Mouse (Mus musculus): ENCODE results near the gene Zfp866. TPM values are rescaled to one million over a fixed set of nuclear protein-coding genes. Genes with fewer than 3 reads are reported as not detected.
A peak's percentile ranks its signal among the peaks of the same experiment; 100 is the strongest.

The Zfp866 gene
- polyA plus RNA-seq, 1 experiment, result 0.07 TPM

DNA sequence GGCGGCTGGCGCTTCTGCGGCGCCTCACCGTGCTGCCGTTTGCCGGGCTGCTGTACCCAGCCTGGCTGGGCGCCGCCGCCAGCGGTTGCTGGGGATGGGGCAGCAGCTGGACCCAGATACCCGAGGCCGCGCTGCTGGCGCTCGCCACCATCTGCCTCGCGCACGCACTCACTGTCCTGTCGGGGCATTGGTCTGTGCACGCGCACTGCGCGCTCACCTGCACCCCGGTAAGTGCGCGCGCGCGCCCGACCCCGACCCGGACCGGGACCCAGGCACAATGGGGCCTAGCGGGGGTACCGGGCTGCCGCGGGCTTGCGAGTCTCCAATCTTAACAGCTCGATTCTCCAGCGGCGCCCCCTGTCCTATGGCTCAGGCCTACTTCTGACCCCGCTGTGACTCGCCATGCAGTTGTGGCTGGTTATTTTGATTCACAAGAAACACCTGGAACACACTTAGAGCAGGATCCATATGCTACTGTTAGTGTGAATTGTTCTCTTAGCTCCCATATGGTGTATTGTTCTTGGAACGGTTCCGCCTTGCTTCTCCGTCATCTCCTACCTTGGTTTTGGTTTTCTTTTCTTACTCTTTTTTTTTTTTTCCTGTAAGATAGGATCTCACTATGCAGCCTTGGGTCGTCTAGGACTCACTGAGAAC is 564 bp upstream of the Zfp866 start:
- H3K27me3 ChIP-seq (ENCODE audit: control insufficient read depth), result no peaks in the 10 kb centered on the region
- no peak for TF ChIP-seq GATA1 (IDR thresholded peaks at IDR 0.05; ENCODE audit: low read length)
- TF ChIP-seq TAL1 (IDR thresholded peaks at IDR 0.05; ENCODE audit: low read length), result no peak
- H3K4me3 ChIP-seq (replicated peaks), result peak overlapping the region; percentile 100
- peaks cover 44% of the 10 kb centered on the region for H3K36me3 ChIP-seq (ENCODE audit: control insufficient read depth)
- H3K9me3 ChIP-seq (ENCODE audit: control insufficient read depth, low read length), result no peaks in the 10 kb centered on the region
- peaks cover 40% of the 10 kb centered on the region for H3K4me1 ChIP-seq (ENCODE audit: control insufficient read depth)

DNA sequence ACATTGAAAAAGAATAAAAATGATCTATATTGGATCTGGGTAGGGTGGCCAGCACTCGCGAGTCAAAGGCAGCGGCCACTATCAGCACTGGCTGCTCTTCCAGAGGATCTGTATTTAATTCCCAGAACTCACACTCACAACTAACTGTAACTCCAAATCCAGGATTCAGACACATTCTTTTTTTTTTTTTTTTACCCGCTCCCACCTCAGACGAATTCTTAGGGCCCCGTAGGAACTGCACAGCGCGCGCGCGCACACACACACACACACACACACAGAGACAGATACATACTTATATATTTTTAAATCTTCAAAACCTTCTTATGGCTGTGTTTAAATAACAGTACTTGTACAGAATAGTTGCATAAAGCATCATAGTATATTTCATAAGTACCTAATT is 614 bp downstream of the Zfp866 start:
- TF ChIP-seq TAL1 (IDR thresholded peaks at IDR 0.05; ENCODE audit: low read length) (no peak), GATA1 (IDR thresholded peaks at IDR 0.05; ENCODE audit: low read length) (no peak)
- peaks cover 33% of the 10 kb centered on the region for H3K36me3 ChIP-seq (ENCODE audit: control insufficient read depth)
- no peaks in the 10 kb centered on the region for H3K27me3 ChIP-seq (ENCODE audit: control insufficient read depth)
- H3K4me3 ChIP-seq (replicated peaks), result peak overlapping the region; percentile 100
- no peaks in the 10 kb centered on the region for H3K9me3 ChIP-seq (ENCODE audit: control insufficient read depth, low read length)
- peaks cover 40% of the 10 kb centered on the region for H3K4me1 ChIP-seq (ENCODE audit: control insufficient read depth)

DNA sequence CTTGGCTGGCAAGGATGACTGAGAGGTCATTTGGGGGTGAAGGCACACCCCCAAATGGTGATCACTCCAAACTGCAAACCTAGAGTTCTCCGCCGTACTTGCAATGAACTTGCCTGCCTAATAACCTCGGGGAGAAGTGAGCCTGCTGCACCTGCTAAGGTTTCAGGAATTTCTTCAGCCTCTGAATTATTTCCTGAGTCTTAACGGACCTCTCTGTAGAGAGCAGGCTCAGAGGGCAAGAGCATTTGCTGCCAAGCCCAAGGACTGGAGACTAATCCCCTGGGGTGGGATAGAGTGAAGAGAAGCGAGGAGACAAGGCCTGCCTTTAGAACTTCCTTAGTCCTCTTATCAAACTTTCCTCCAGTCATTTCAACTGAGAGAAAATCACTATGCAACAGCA is 1.2 kb downstream of the Zfp866 start:
- Histone ChIP-seq H3K4me3 (replicated peaks) (peak overlapping the region; percentile 100), H3K36me3 (ENCODE audit: control insufficient read depth) (peaks cover 26% of the 10 kb centered on the region), H3K4me1 (ENCODE audit: control insufficient read depth) (peaks cover 40% of the 10 kb centered on the region), H3K9me3 (ENCODE audit: control insufficient read depth, low read length) (no peaks in the 10 kb centered on the region), H3K27me3 (ENCODE audit: control insufficient read depth) (no peaks in the 10 kb centered on the region)
- TF ChIP-seq GATA1 (IDR thresholded peaks at IDR 0.05; ENCODE audit: low read length), result no peak
- TF ChIP-seq TAL1 (IDR thresholded peaks at IDR 0.05; ENCODE audit: low read length), result no peak

DNA sequence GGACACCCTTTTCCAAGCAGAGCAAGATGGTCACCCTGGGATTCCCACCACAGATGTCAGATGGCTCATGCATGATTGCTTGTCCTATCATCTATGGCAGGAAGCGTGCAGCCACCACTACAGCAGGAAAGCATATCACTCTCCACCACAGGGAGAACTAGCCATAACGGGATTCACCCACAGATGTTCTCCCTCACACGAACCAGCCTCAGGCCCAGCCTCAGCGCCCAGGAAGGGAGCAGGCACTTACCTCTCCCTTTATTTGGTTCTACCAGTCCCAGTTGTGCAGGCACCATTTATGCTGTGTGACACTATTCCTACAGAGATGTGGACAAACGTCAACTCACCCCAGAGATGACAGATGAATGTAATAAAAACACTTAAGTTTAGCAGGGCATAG is 1.9 kb downstream of the Zfp866 start:
- Histone ChIP-seq H3K4me1 (ENCODE audit: control insufficient read depth) (peaks cover 38% of the 10 kb centered on the region), H3K27me3 (ENCODE audit: control insufficient read depth) (no peaks in the 10 kb centered on the region), H3K4me3 (replicated peaks) (peak overlapping the region; percentile 19), H3K9me3 (ENCODE audit: control insufficient read depth, low read length) (no peaks in the 10 kb centered on the region), H3K36me3 (ENCODE audit: control insufficient read depth) (peaks cover 20% of the 10 kb centered on the region)
- no peak for TF ChIP-seq TAL1 (IDR thresholded peaks at IDR 0.05; ENCODE audit: low read length)
- TF ChIP-seq GATA1 (IDR thresholded peaks at IDR 0.05; ENCODE audit: low read length), result no peak

DNA sequence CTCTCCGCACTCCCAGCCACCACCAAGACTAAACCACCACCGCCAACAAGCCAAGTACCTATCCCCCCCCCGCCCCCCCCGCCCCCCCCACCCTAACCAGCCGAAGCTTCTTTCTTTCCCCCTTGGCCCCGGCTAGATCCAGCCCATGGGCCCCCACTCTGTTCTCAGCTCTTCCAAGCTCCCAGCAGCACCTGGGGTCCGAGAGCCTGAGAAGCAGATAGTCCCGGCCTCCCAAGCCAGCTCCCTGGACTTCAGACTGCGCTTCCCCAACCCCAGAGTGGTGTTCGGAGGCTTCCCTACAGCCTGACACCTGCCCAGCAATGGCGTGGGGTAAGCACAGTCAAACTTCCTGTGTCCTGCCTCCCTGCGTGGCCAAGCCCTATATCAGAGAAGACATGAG is 13.9 kb downstream of the Zfp866 start:
- TF ChIP-seq TAL1 (IDR thresholded peaks at IDR 0.05; ENCODE audit: low read length) (no peak), GATA1 (IDR thresholded peaks at IDR 0.05; ENCODE audit: low read length) (no peak)
- H3K9me3 ChIP-seq (ENCODE audit: control insufficient read depth, low read length), result no peaks in the 10 kb centered on the region
- H3K27me3 ChIP-seq (ENCODE audit: control insufficient read depth), result no peaks in the 10 kb centered on the region
- peaks cover 32% of the 10 kb centered on the region for H3K4me1 ChIP-seq (ENCODE audit: control insufficient read depth)
- H3K4me3 ChIP-seq (replicated peaks), result no peak overlapping the region
- H3K36me3 ChIP-seq (ENCODE audit: control insufficient read depth), result peaks cover 10% of the 10 kb centered on the region

DNA sequence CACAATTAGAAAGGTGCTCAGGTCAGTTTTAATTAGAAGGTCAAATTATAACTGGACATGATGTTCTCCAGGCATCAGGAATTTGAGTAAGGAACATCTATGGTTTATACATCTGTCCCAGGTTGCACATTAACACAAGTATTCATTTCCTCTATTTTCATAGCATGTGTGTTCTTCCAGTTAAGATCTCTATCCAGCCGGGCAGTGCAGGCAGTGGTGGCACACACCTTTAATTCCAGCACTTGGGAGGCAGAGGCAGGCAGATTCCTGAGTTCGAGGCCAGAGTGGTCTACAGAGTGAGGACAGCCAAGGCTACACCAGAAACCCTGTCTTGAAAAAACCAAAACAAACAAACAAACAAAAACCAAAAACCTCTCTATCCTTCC is 15.8 kb downstream of the Zfp866 start:
- no peak for TF ChIP-seq TAL1 (IDR thresholded peaks at IDR 0.05; ENCODE audit: low read length)
- no peak for TF ChIP-seq GATA1 (IDR thresholded peaks at IDR 0.05; ENCODE audit: low read length)
- Histone ChIP-seq H3K9me3 (ENCODE audit: control insufficient read depth, low read length) (no peaks in the 10 kb centered on the region), H3K27me3 (ENCODE audit: control insufficient read depth) (no peaks in the 10 kb centered on the region), H3K36me3 (ENCODE audit: control insufficient read depth) (peaks cover 26% of the 10 kb centered on the region), H3K4me3 (replicated peaks) (peak overlapping the region; percentile 87), H3K4me1 (ENCODE audit: control insufficient read depth) (peaks cover 38% of the 10 kb centered on the region)

DNA sequence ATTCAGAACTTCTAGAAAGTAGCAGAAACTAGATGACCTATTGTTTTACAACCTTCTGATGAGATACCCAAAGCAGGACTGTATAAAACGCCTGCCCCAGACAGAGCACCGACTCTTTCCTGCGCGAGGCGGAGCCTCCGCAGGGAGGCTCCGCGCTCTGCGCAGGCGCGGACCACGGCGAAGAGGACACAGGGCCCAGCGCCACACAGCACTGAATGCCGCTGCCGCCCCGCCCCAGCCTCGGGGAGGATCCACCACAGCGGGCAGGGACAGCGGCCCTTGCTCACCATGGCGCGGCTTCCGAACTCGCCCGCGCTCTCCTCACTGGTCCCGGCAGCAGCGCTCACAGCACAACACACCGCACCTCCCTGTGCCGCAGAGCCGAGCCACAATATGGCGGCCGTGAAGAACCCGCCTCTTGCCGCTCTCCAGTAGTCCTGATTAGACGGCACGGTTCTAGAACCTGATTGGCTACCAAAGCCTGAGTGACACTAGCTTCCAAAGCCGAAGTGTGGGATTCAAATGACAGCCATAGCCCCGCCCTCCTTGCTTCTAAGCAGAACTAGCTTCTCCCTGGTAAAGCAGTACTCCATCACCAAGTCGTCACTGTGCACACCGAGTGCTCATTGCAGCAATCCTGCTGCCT is 16.4 kb downstream of the Zfp866 start, which contains the start of gene Gm20422:
TSS of gene Gm20422 (minus strand) at position 384 of the 646 bp plus-strand sequence.
- Histone ChIP-seq H3K9me3 (ENCODE audit: control insufficient read depth, low read length) (no peaks in the 10 kb centered on the region), H3K4me1 (ENCODE audit: control insufficient read depth) (peaks cover 38% of the 10 kb centered on the region)
- TF ChIP-seq GATA1 (IDR thresholded peaks at IDR 0.05; ENCODE audit: low read length) (no peak), TAL1 (IDR thresholded peaks at IDR 0.05; ENCODE audit: low read length) (no peak)

DNA sequence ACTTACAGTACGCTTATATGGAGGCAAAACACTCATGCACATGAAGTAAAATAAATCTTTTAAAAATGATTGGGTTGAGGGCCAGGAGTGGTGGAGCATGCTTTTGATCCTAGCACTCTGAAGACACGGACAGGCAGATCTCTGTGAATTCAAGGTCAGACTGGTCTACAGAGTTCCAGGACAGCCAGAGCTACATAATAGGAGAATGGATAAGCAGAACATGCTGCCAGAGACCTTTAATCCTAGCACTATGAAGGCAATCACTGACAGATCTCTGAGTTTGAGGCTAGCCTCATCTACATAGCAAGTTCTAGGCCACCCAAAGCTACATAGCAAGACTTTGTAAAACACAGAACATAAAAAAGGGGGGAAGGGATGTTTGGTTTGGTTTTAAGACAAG is 18.9 kb downstream of the Zfp866 start:
- no peak overlapping the region for H3K4me3 ChIP-seq (replicated peaks)
- peaks cover 2% of the 10 kb centered on the region for H3K9me3 ChIP-seq (ENCODE audit: control insufficient read depth, low read length)
- peaks cover 55% of the 10 kb centered on the region for H3K36me3 ChIP-seq (ENCODE audit: control insufficient read depth)
- H3K4me1 ChIP-seq (ENCODE audit: control insufficient read depth), result peaks cover 37% of the 10 kb centered on the region
- no peak for TF ChIP-seq TAL1 (IDR thresholded peaks at IDR 0.05; ENCODE audit: low read length)
- no peak for TF ChIP-seq GATA1 (IDR thresholded peaks at IDR 0.05; ENCODE audit: low read length)
- no peaks in the 10 kb centered on the region for H3K27me3 ChIP-seq (ENCODE audit: control insufficient read depth)

More for the DNA sequence above, 16.4 kb downstream of the Zfp866 start, which contains the start of gene Gm20422:
- peaks cover 31% of the 10 kb centered on the region for H3K36me3 ChIP-seq (ENCODE audit: control insufficient read depth)
- no peaks in the 10 kb centered on the region for H3K27me3 ChIP-seq (ENCODE audit: control insufficient read depth)
- peak within 1 kb of the TSS; percentile 87 for H3K4me3 ChIP-seq (replicated peaks)

DNA sequence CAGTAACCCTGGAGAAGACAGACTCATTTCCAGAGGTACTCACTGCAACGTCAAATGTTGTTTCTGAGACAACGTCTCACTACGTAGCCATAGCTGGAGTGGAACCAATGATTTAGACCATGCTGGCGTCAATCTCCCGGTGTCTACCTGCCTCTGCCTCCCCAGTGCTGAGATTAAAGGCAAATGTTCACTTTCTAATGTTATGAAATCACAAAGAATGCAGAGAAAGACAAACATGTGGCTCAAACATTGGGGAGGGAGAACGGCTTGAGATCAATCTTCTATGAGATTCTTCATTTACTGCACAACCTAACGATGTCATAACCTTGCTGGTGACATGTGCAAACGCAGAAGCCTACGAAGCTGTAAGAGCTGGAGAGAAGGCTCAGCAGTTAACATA is 19.8 kb downstream of the Zfp866 start:
- Histone ChIP-seq H3K4me3 (replicated peaks) (no peak overlapping the region), H3K9me3 (ENCODE audit: control insufficient read depth, low read length) (peaks cover 7% of the 10 kb centered on the region), H3K4me1 (ENCODE audit: control insufficient read depth) (peaks cover 35% of the 10 kb centered on the region), H3K27me3 (ENCODE audit: control insufficient read depth) (no peaks in the 10 kb centered on the region), H3K36me3 (ENCODE audit: control insufficient read depth) (peaks cover 63% of the 10 kb centered on the region)
- TF ChIP-seq GATA1 (IDR thresholded peaks at IDR 0.05; ENCODE audit: low read length), result no peak
- TF ChIP-seq TAL1 (IDR thresholded peaks at IDR 0.05; ENCODE audit: low read length), result no peak

Data from erythroblast, embryonic 14.5 days (primary cell).